Mouse (Mus musculus): ENCODE data around the gene Cluap1.
"Not testable (repeated sequence)": the region's sequence is repeated elsewhere in the genome, so short reads cannot be mapped to it uniquely, and the experiment has no call there.

The Cluap1 gene

DNA sequence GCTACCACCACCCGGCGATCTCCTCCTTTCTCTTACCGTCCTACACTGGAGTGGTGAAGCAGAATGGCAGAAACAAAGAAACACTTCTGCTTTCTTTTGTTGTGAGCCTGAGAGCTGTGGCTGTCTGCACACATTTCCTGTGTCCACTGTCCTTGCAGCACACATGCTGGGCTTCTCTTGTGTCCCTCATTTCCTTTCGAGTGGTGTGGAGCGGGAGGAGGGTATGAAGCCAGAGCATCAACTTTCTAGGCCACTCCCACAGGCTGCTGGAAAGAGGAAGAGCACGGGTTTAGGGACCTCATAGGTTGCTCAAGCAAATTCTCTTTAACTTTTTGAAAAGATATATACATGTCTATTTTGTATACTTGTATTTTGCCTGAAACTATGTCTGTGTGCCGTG lies 20.6 kb downstream of the Cluap1 start:
- in situ Hi-C loops (cut with MboI; ENCODE audit: low pct_unique_long_range_greater_than_20kb in 1 of 2, low sequenced_read_pairs in 2 of 2, unreplicated experiment in 1 of 2): no loop called here

DNA sequence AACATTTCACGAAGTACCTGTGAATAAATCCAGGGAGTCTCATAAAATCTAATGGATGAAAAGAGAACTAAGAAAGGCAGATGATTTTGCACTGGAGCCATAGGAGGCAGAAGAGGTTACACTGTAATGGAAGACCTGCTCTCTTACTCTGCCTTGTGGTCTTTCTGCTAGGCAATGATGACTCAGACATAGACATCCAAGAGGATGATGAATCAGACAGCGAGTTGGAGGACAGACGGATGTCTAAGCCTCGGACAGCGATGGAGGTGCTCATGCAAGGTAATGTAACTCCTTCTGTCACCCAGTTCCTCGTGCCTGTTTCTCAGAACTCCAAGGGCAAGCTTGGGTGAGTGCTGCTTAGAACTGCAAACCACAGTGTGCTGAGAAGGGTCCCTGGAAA lies 24.9 kb downstream of the Cluap1 start:
- in situ Hi-C loops (cut with MboI; ENCODE audit: low pct_unique_long_range_greater_than_20kb in 1 of 2, low sequenced_read_pairs in 2 of 2, unreplicated experiment in 1 of 2): no loop called here

- in situ Hi-C loops (cut with MboI; ENCODE audit: low pct_unique_long_range_greater_than_20kb in 1 of 2, low sequenced_read_pairs in 2 of 2, unreplicated experiment in 1 of 2): no loop called here
Measured at GRCm38 (mm10) chr16:3934091-3934490, 25.5 kb downstream of the Cluap1 start.

DNA sequence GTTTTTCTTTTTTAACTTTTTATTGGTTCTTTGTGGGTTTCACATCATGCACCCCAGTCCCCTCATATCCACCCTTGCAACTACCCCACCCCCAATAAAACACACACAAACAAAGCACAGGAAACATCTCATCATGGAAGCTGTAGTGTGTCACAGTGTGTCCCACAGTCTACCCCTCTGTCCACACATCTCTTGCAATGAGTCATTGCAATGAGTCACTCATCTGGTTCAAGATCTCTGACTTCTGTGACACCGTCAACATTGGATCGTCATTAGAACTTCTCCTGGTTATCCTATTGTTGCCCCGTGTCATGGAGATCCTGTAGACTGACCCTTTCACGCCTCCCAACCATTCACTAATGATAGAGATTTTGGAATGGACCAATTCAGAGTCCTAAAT lies 26.1 kb downstream of the Cluap1 start:
- in situ Hi-C loops (cut with MboI; ENCODE audit: low pct_unique_long_range_greater_than_20kb in 1 of 2, low sequenced_read_pairs in 2 of 2, unreplicated experiment in 1 of 2): no loop called here

GRCm38 (mm10) chr16:3951141-3951540 lies 42.5 kb downstream of the Cluap1 start:
- in situ Hi-C loops (cut with MboI; ENCODE audit: low pct_unique_long_range_greater_than_20kb in 1 of 2, low sequenced_read_pairs in 2 of 2, unreplicated experiment in 1 of 2): no loop called here

- in situ Hi-C loops (cut with MboI; ENCODE audit: low pct_unique_long_range_greater_than_20kb in 1 of 2, low sequenced_read_pairs in 2 of 2, unreplicated experiment in 1 of 2): no loop called here
Measured at GRCm38 (mm10) chr16:3956369-3956768, 47.8 kb downstream of the Cluap1 start.

- in situ Hi-C loops (cut with MboI; ENCODE audit: low pct_unique_long_range_greater_than_20kb in 1 of 2, low sequenced_read_pairs in 2 of 2, unreplicated experiment in 1 of 2): no loop called here
Measured at GRCm38 (mm10) chr16:3959261-3959660, 50.7 kb downstream of the Cluap1 start.

GRCm38 (mm10) chr16:3964990-3965389 lies 56.4 kb downstream of the Cluap1 start:
- in situ Hi-C loops (cut with MboI; ENCODE audit: low pct_unique_long_range_greater_than_20kb in 1 of 2, low sequenced_read_pairs in 2 of 2, unreplicated experiment in 1 of 2): no loop called here

GRCm38 (mm10) chr16:3965534-3965933 lies 56.9 kb downstream of the Cluap1 start:
- in situ Hi-C loops (cut with MboI; ENCODE audit: low pct_unique_long_range_greater_than_20kb in 1 of 2, low sequenced_read_pairs in 2 of 2, unreplicated experiment in 1 of 2): no loop called here

DNA sequence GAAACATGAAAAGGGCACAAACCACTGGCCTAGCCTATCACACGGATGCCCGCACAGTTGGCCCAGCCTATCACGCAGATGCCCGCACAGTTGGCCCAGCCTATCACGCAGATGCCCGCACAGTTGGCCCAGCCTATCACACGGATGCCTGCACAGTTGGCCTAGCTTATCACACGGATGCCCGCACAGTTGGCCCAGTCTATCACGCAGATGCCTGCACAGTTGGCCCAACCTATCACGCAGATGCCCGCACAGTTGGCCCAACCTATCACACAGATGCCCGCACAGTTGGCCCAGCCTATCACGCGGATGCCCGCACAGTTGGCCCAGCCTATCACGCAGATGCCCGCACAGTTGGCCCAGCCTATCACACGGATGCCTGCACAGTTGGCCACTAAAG lies 65.9 kb downstream of the Cluap1 start:
- in situ Hi-C loops (cut with MboI; ENCODE audit: low pct_unique_long_range_greater_than_20kb in 1 of 2, low sequenced_read_pairs in 2 of 2, unreplicated experiment in 1 of 2): not testable (repeated sequence)

- in situ Hi-C loops (cut with MboI; ENCODE audit: low pct_unique_long_range_greater_than_20kb in 1 of 2, low sequenced_read_pairs in 2 of 2, unreplicated experiment in 1 of 2): no loop called here
Measured at GRCm38 (mm10) chr16:3975658-3976057, 67.1 kb downstream of the Cluap1 start.

DNA sequence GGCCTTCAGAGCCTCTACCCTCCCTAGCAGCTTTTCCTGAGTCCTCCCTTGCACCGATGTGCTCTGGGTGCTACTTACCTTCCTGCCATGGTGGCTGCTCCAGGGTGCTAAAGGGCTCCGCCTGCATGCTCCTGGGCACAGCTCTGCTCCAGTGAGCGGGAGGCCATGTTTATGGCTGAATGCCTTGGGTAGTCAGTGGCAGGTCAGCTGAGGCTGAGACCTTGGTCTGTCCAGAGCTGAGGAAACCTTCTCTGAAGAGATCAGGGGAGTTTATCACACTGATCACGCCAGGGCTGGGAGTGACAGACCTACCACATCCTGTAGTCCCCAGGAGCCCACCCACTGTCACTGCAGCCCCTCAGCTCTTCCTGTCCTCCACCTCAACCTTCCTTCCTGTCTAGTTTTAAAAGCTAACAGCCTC lies 67.7 kb downstream of the Cluap1 start, which contains the start of gene Nlrc3:
Gene Nlrc3, minus strand, starts transcription at position 382 of the 421 bp plus-strand sequence.
- in situ Hi-C loops (cut with MboI; ENCODE audit: low pct_unique_long_range_greater_than_20kb in 1 of 2, low sequenced_read_pairs in 2 of 2, unreplicated experiment in 1 of 2): no loop called here

GRCm38 (mm10) chr16:3976712-3977111 lies 68.1 kb downstream of the Cluap1 start:
- in situ Hi-C loops (cut with MboI; ENCODE audit: low pct_unique_long_range_greater_than_20kb in 1 of 2, low sequenced_read_pairs in 2 of 2, unreplicated experiment in 1 of 2): no loop called here

DNA sequence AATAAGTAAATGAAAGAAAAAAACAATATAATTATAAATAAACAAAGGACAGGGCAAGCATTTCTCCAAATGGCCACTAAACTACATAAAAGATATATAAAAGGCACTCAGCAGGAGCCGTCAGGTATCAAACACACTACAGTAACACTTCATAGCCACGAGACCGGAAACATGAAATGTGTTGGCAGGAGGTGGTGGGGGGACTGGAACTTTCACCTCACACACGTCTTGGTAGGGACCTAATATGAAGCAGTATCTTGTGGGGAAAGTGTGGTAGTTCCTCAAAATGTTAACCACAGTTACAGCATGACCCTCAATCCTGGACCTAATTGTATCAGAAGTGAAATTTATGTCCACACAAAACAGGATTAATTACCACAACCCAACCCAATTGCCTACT lies 73.6 kb downstream of the Cluap1 start:
- in situ Hi-C loops (cut with MboI; ENCODE audit: low pct_unique_long_range_greater_than_20kb in 1 of 2, low sequenced_read_pairs in 2 of 2, unreplicated experiment in 1 of 2): no loop called here

GRCm38 (mm10) chr16:3983146-3983700 lies 74.6 kb downstream of the Cluap1 start:
- in situ Hi-C loops (cut with MboI; ENCODE audit: low pct_unique_long_range_greater_than_20kb in 1 of 2, low sequenced_read_pairs in 2 of 2, unreplicated experiment in 1 of 2): no loop called here

GRCm38 (mm10) chr16:3988410-3988809 lies 79.8 kb downstream of the Cluap1 start:
- in situ Hi-C loops (cut with MboI; ENCODE audit: low pct_unique_long_range_greater_than_20kb in 1 of 2, low sequenced_read_pairs in 2 of 2, unreplicated experiment in 1 of 2): no loop called here

Measured in mouse embryonic stem cell (cell line).